Mouse (Mus musculus) small intestine, adult 2 months (tissue): ENCODE measurements around the gene Zfp36. TPM values are rescaled to one million over a fixed set of nuclear protein-coding genes. Genes with fewer than 3 reads are reported as not detected.
"Not testable (repeated sequence)": the region's sequence is repeated elsewhere in the genome, so short reads cannot be mapped to it uniquely, and the experiment has no call there.

Experiments
- H3K27ac ChIP-seq: fragments of 200-500 bp; 2 replicates; pipeline ENCODE4 v1.5.1; 2012; ENCODE audit warnings: low read depth, low read length, control low read depth, inconsistent platforms; ENCODE audit not compliant: insufficient read depth
- H3K27me3 ChIP-seq: fragments of 200-500 bp; 2 replicates; pipeline ENCODE4 v1.6.1; 2012; ENCODE audit warnings: mild to moderate bottlenecking, moderate library complexity, low read length, inconsistent platforms; ENCODE audit not compliant: control insufficient read depth, insufficient read depth
- H3K36me3 ChIP-seq: fragments of 200-500 bp; 2 replicates; pipeline ENCODE4 v1.6.1; 2012; ENCODE audit warnings: mild to moderate bottlenecking, low read length, control low read depth, inconsistent platforms; ENCODE audit not compliant: control insufficient read depth, insufficient read depth
- H3K4me1 ChIP-seq: fragments of 200-500 bp; 2 replicates; pipeline ENCODE4 v1.6.1; 2012; ENCODE audit warnings: low read length, inconsistent platforms, mixed read lengths; ENCODE audit not compliant: control insufficient read depth, insufficient read depth, insufficient read length
- H3K4me3 ChIP-seq: fragments of 200-500 bp; 2 replicates; pipeline ENCODE4 v1.5.1; 2012; ENCODE audit warnings: low read depth, mild to moderate bottlenecking, control low read depth, inconsistent platforms, low read length, moderate library complexity
- CTCF ChIP-seq: fragments of 200-500 bp; IDR thresholded peaks from 2 replicates; pipeline ENCODE4 v1.5.1; 2012; ENCODE audit warnings: low read depth, mild to moderate bottlenecking, control low read depth, inconsistent platforms, low read length, moderate library complexity, mixed read lengths; ENCODE audit not compliant: insufficient replicate concordance, insufficient read length; ENCODE audit errors: extremely low read depth
- POLR2A ChIP-seq: fragments of 200-500 bp; IDR thresholded peaks from 2 replicates; pipeline ENCODE4 v1.6.1; 2012; ENCODE audit warnings: low read depth, mild to moderate bottlenecking, control low read depth, inconsistent platforms, low read length, moderate library complexity
- WGBS: fragments of 180-500 bp; shearing (Covaris S2); methylation state at CpG from one replicate; pipeline ENCODE4 v1.1.7; 2018; 5-methylcytosine and 5-hydroxymethylcytosine counted together
- polyA plus RNA-seq: library from polyadenylated mRNA; depleted of rRNA; stranded (reverse); fragments of >200 nt; gene quantifications from 2 replicates; pipeline ENCODE4 v1.2.3, GENCODE M21; 2012

The Zfp36 gene
- polyA plus RNA-seq, 1 experiment: 196 TPM

- TF ChIP-seq CTCF: no peak
- peak; percentile 95 for TF ChIP-seq POLR2A
- H3K27me3 ChIP-seq: no peaks in the 10 kb centered on the region
- under 1% methylated on average over 58 of the region's 58 CpGs for WGBS
- peaks cover 8% of the 10 kb centered on the region; the same call in 1 of the 2 replicates for H3K4me1 ChIP-seq
- H3K4me3 ChIP-seq: peak within 1 kb of the TSS; percentile 97
- H3K36me3 ChIP-seq: peaks cover 25% of the 10 kb centered on the region
- H3K27ac ChIP-seq: peak within 1 kb of the TSS; percentile 57
Measured at GRCm38 (mm10) chr7:28392429-28393271, 12.6 kb upstream of the Zfp36 start, which contains the start of the genes Med29 and Paf1. Gene Med29 (minus strand): TSS chr7:28392708. Gene Paf1 (plus strand): TSS chr7:28392951.

- Histone ChIP-seq H3K4me3 (no peak overlapping the region), H3K36me3 (peaks cover 8% of the 10 kb centered on the region)
- 95% methylated on average over 3 of the region's 3 CpGs for WGBS
Measured at GRCm38 (mm10) chr7:28390331-28390730, 10.3 kb upstream of the Zfp36 start.

GRCm38 (mm10) chr7:28387384-28387783, 7.3 kb upstream of the Zfp36 start:
- H3K27ac ChIP-seq, H3K36me3 ChIP-seq: not testable (repeated sequence)
- WGBS: 86% methylated on average over 7 of the region's 7 CpGs

More at GRCm38 (mm10) chr7:28390331-28390730, 10.3 kb upstream of the Zfp36 start:
- TF ChIP-seq CTCF (no peak), POLR2A (no peak)
- H3K27me3 ChIP-seq: no peaks in the 10 kb centered on the region
- peaks cover 10% of the 10 kb centered on the region for H3K4me1 ChIP-seq
- H3K27ac ChIP-seq: no peak overlapping the region

GRCm38 (mm10) chr7:28386877-28387276, 6.8 kb upstream of the Zfp36 start:
- WGBS: 68% methylated on average over 6 of the region's 6 CpGs
- peaks cover 27% of the 10 kb centered on the region for H3K4me1 ChIP-seq
- H3K27ac ChIP-seq, H3K27me3 ChIP-seq, H3K4me3 ChIP-seq, H3K36me3 ChIP-seq: not testable (repeated sequence)

More at GRCm38 (mm10) chr7:28387384-28387783, 7.3 kb upstream of the Zfp36 start:
- H3K27me3 ChIP-seq, H3K4me3 ChIP-seq: not testable (repeated sequence)
- H3K4me1 ChIP-seq: peaks cover 24% of the 10 kb centered on the region

GRCm38 (mm10) chr7:28386462-28386861, 6.4 kb upstream of the Zfp36 start:
- Histone ChIP-seq H3K27me3 (no peaks in the 10 kb centered on the region), H3K4me1 (peaks cover 27% of the 10 kb centered on the region), H3K27ac (peak overlapping the region; percentile 68), H3K4me3 (no peak overlapping the region), H3K36me3 (peaks cover 7% of the 10 kb centered on the region; the same call in 1 of the 2 replicates)
- WGBS: under 1% methylated on average over 4 of the region's 4 CpGs
- peak; percentile 96 for TF ChIP-seq CTCF
- no peak for TF ChIP-seq POLR2A

GRCm38 (mm10) chr7:28386007-28386406, 6.0 kb upstream of the Zfp36 start:
- TF ChIP-seq POLR2A: no peak
- no peak for TF ChIP-seq CTCF
- WGBS: 68% methylated on average over 7 of the region's 7 CpGs
- H3K27me3 ChIP-seq: no peaks in the 10 kb centered on the region
- H3K27ac ChIP-seq: peak overlapping the region; percentile 68
- peaks cover 27% of the 10 kb centered on the region for H3K4me1 ChIP-seq
- peaks cover 7% of the 10 kb centered on the region; the same call in 1 of the 2 replicates for H3K36me3 ChIP-seq
- H3K4me3 ChIP-seq: no peak overlapping the region

GRCm38 (mm10) chr7:28385196-28385595, 5.1 kb upstream of the Zfp36 start:
- Histone ChIP-seq H3K4me1 (peaks cover 34% of the 10 kb centered on the region), H3K4me3 (no peak overlapping the region), H3K36me3 (peaks cover 5% of the 10 kb centered on the region; the same call in 1 of the 2 replicates), H3K27me3 (no peaks in the 10 kb centered on the region), H3K27ac (peak overlapping the region; percentile 51)
- TF ChIP-seq CTCF (no peak), POLR2A (no peak)
- WGBS: 89% methylated on average over 9 of the region's 9 CpGs

GRCm38 (mm10) chr7:28384162-28384561, 4.1 kb upstream of the Zfp36 start:
- H3K36me3 ChIP-seq: 0 out of 2 replicates have a peak, but pooled peaks cover 2% of the 10 kb centered on the region
- peak overlapping the region; percentile 98 for H3K27ac ChIP-seq
- TF ChIP-seq POLR2A: no peak
- no peak for TF ChIP-seq CTCF
- H3K4me3 ChIP-seq: no peak overlapping the region
- H3K4me1 ChIP-seq: peaks cover 34% of the 10 kb centered on the region
- WGBS: 69% methylated on average over 6 of the region's 6 CpGs
- H3K27me3 ChIP-seq: no peaks in the 10 kb centered on the region
